Mouse (Mus musculus) right cerebral cortex, adult 2 months (tissue): ENCODE results near the gene Gm20873.
"Not testable (repeated sequence)": the region's sequence is repeated elsewhere in the genome, so short reads cannot be mapped to it uniquely, and the experiment has no call there.

Experiments
- DNase-seq, 2 experiments: peaks; one replicate each; pipeline ENCODE4 v3.0.0; 2021 to 2022; ENCODE audit warnings: low spot score in 2 of 2

The Gm20873 gene

GRCm38 (mm10) chrY:6266798-6267197, at the start of gene Gm20873:
Gene Gm20873 (plus strand): TSS chrY:6267098.
- not testable (repeated sequence) for DNase-seq

- not testable (repeated sequence) for DNase-seq
These were observed 29.0 kb upstream of the Gm20873 start, which contains the start of gene Gm21746 for GRCm38 (mm10) chrY:6237895-6238294. Gene Gm21746 (minus strand): TSS chrY:6237995.
